Mouse (Mus musculus) natural killer cell, adult 2 months (primary cell): ENCODE data around the gene Sema6c.
"Not testable (repeated sequence)": the region's sequence is repeated elsewhere in the genome, so short reads cannot be mapped to it uniquely, and the experiment has no call there.

Experiments used
- DNase-seq, 2 experiments: peaks; one replicate each; pipeline ENCODE4 v3.0.0; 2022; ENCODE audit warnings: low spot score in 2 of 2

The Sema6c gene

GRCm38 (mm10) chr3:95159987-95160963, at the start of gene Sema6c:
Gene Sema6c (plus strand): TSS chr3:95160457.
- peak; percentile 76 to 77 for DNase-seq

- peak; percentile 83 to 87 for DNase-seq
Observed at GRCm38 (mm10) chr3:95110911-95111726, 49.1 kb upstream of the Sema6c start, which contains the start of gene Vps72. Gene Vps72 (plus strand): TSS chr3:95111022.

GRCm38 (mm10) chr3:95112760-95113159, 47.5 kb upstream of the Sema6c start:
- no peak for DNase-seq

GRCm38 (mm10) chr3:95117751-95118150, 42.5 kb upstream of the Sema6c start:
- no peak for DNase-seq

GRCm38 (mm10) chr3:95121580-95121979, 38.7 kb upstream of the Sema6c start:
- DNase-seq, result no peak

- DNase-seq, result no peak
Observed at GRCm38 (mm10) chr3:95124246-95124645, 36.0 kb upstream of the Sema6c start, which contains the start of gene Tmod4. Gene Tmod4 (plus strand): TSS chr3:95124476.

- DNase-seq, result no peak
Observed at GRCm38 (mm10) chr3:95124972-95125371, 35.3 kb upstream of the Sema6c start.

GRCm38 (mm10) chr3:95129226-95129651, 31.0 kb upstream of the Sema6c start:
- no peak for DNase-seq

- DNase-seq, result no peak
Observed at GRCm38 (mm10) chr3:95130081-95130480, 30.2 kb upstream of the Sema6c start.

- DNase-seq, result not testable (repeated sequence)
Observed at GRCm38 (mm10) chr3:95132389-95132788, 27.9 kb upstream of the Sema6c start.

GRCm38 (mm10) chr3:95133176-95133575, 27.1 kb upstream of the Sema6c start:
- DNase-seq, result no peak

- DNase-seq, result peak; percentile 87 to 91
Observed at GRCm38 (mm10) chr3:95133680-95134101, 26.6 kb upstream of the Sema6c start, which contains the start of the genes Scnm1 and Lysmd1. Gene Scnm1 (minus strand): TSS chr3:95134011. Gene Lysmd1 (plus strand): TSS chr3:95134088.

GRCm38 (mm10) chr3:95134133-95134532, 26.1 kb upstream of the Sema6c start:
- not testable (repeated sequence) for DNase-seq

GRCm38 (mm10) chr3:95135023-95135422, 25.2 kb upstream of the Sema6c start:
- DNase-seq, result peak in 1 of 2 experiments; percentile 16

GRCm38 (mm10) chr3:95135433-95136052, 24.7 kb upstream of the Sema6c start:
- DNase-seq, result peak; percentile 74 to 78

GRCm38 (mm10) chr3:95136336-95136735, 23.9 kb upstream of the Sema6c start:
- peak in 1 of 2 experiments; percentile 53 for DNase-seq

GRCm38 (mm10) chr3:95139586-95140288, 20.5 kb upstream of the Sema6c start:
- no peak for DNase-seq

GRCm38 (mm10) chr3:95140289-95140595, 20.0 kb upstream of the Sema6c start:
- DNase-seq, result peak in 1 of 2 experiments; percentile 34

- no peak for DNase-seq
Observed at GRCm38 (mm10) chr3:95140795-95141194, 19.5 kb upstream of the Sema6c start.

- peak; percentile 65 to 75 for DNase-seq
Observed at GRCm38 (mm10) chr3:95141474-95141873, 18.8 kb upstream of the Sema6c start.
